In genomic region chr7:80889021-80889511, GRCm38 (mm10) we compare ENCODE assay signal across 9 mouse cellular contexts. TPM values are rescaled to one million over a fixed set of nuclear protein-coding genes. Genes with fewer than 3 reads are reported as not detected.
DNase-seq lines count a peak whose midpoint lies in the region; ATAC-seq lines count a peak whose summit lies in the region.
"Had no signal": no experiment of that assay in that cellular context is flagged by ENCODE, and none has a peak within 500 bp of the region (broad histone marks: within the 10 kb centered on the region; RNA-seq: fewer than 3 reads in every experiment).

No protein-coding gene starts in this region.

- no peak overlapping the region for H3K4me3 ChIP-seq in forebrain, embryonic 12.5 days (replicated peaks)
- no peak overlapping the region for H3K4me3 ChIP-seq in midbrain, embryonic 11.5 days (ENCODE audit: low read depth, low read length)
- H3K4me3 ChIP-seq: myocyte had no signal

- WGBS in forebrain, embryonic 12.5 days: 42% methylated on average over 9 of the region's 9 CpGs
- WGBS in midbrain, embryonic 11.5 days: 50% methylated on average over 9 of the region's 9 CpGs

- no peaks in the 10 kb centered on the region for H3K27me3 ChIP-seq in forebrain, embryonic 12.5 days
- no peaks in the 10 kb centered on the region for H3K27me3 ChIP-seq in midbrain, embryonic 11.5 days (ENCODE audit: control insufficient read depth, insufficient read depth, low read length)

- peaks cover 12% of the 10 kb centered on the region for H3K4me1 ChIP-seq in forebrain, embryonic 12.5 days
- no peaks in the 10 kb centered on the region for H3K4me1 ChIP-seq in midbrain, embryonic 11.5 days (ENCODE audit: control insufficient read depth, insufficient read depth, low read length)

- 0 out of 2 replicates have a peak overlapping the region, but pooled peaks have one; percentile 25 for H3K9ac ChIP-seq in forebrain, embryonic 12.5 days
- H3K9ac ChIP-seq in midbrain, embryonic 11.5 days (ENCODE audit: low read length): no peak overlapping the region

- no peak overlapping the region; the same call in 1 of the 2 replicates for H3K4me2 ChIP-seq in forebrain, embryonic 12.5 days
- H3K4me2 ChIP-seq in midbrain, embryonic 11.5 days: no peak overlapping the region

- peak; percentile 76 for ATAC-seq in forebrain, embryonic 12.5 days (ENCODE audit: low FRiP score)
- peak; percentile 58 to 64; a peak in 3 of 4 replicates for ATAC-seq in hematopoietic stem cell, adult 5-6 weeks (replicated peaks in 1 of 2; ENCODE audit: insufficient read depth in 1 of 2, low FRiP score in 2 of 2, low TSS enrichment in 1 of 2, low read depth in 1 of 2, poor library complexity in 2 of 2, severe bottlenecking in 2 of 2)
- peak; percentile 80 for ATAC-seq in midbrain, embryonic 11.5 days (ENCODE audit: low FRiP score)

- peak; percentile 64 for DNase-seq in CD4-positive helper T cell, adult 2 months (ENCODE audit: low read depth, low spot score)
- DNase-seq in Muller cell, postnatal 12 days (ENCODE audit: inconsistent ontology term): peak; percentile 83
- DNase-seq in layer of hippocampus, adult 9-11 months: peak; percentile 68
- DNase-seq in midbrain, embryonic 11.5 days (ENCODE audit: low spot score, missing footprints): peak; percentile 89
- peak; percentile 58 for DNase-seq in testis, postnatal 14 days (ENCODE audit: low spot score)
- no peak for DNase-seq in urinary bladder, postnatal 36 days (ENCODE audit: low spot score in 2 of 2)

- H3K36me3 ChIP-seq in forebrain, embryonic 12.5 days (replicated peaks): peaks cover 41% of the 10 kb centered on the region
- H3K36me3 ChIP-seq in midbrain, embryonic 11.5 days (ENCODE audit: control insufficient read depth, insufficient read depth, low read length): peaks cover 27% of the 10 kb centered on the region; the same call in 1 of the 2 replicates

- H3K27ac ChIP-seq in forebrain, embryonic 12.5 days: peak overlapping the region; percentile 80
- peak overlapping the region; percentile 33; the same call in 1 of the 2 replicates for H3K27ac ChIP-seq in midbrain, embryonic 11.5 days (ENCODE audit: low read depth, low read length)

- no peaks in the 10 kb centered on the region for H3K9me3 ChIP-seq in forebrain, embryonic 12.5 days
- no peaks in the 10 kb centered on the region for H3K9me3 ChIP-seq in midbrain, embryonic 11.5 days (ENCODE audit: control insufficient read depth, low read length)

RNA-seq across cellular contexts. Expression of gene Wdr73, which starts 12.0 kb away (rescaled TPM):
- polyA plus RNA-seq in forebrain, embryonic 12.5 days (2016; fragmentation: Nextera tagmentation; extraction: Ambion mirVana): 40.6 and 46.5 TPM in 2 replicates
- total RNA-seq in hematopoietic stem cell, adult 5-6 weeks (2017): 20.4 and 35.8 TPM in 2 replicates
- polyA plus RNA-seq in midbrain, embryonic 11.5 days (2014; fragmentation: Nextera tagmentation; extraction: Ambion mirVana): 36.1 and 41.2 TPM in 2 replicates

RNA-seq across cellular contexts. Expression of gene Nmb, which starts 15.8 kb away (rescaled TPM):
- polyA plus RNA-seq in forebrain, embryonic 12.5 days (2016; fragmentation: Nextera tagmentation; extraction: Ambion mirVana): 7.8 and 8.6 TPM in 2 replicates
- total RNA-seq in hematopoietic stem cell, adult 5-6 weeks (2017): 1.6 TPM in 1 of 2 replicates, not detected in the other
- 6.9 and 7.9 TPM in 2 replicates for polyA plus RNA-seq in midbrain, embryonic 11.5 days (2014; fragmentation: Nextera tagmentation; extraction: Ambion mirVana)

RNA-seq across cellular contexts. Expression of gene Zscan2, which starts 28.3 kb away (rescaled TPM):
- polyA plus RNA-seq in forebrain, embryonic 12.5 days (2016; fragmentation: Nextera tagmentation; extraction: Ambion mirVana): 3.7 and 4.5 TPM in 2 replicates
- 24.0 TPM in 2 replicates for total RNA-seq in hematopoietic stem cell, adult 5-6 weeks (2017)
- 3.8 and 5.0 TPM in 2 replicates for polyA plus RNA-seq in midbrain, embryonic 11.5 days (2014; fragmentation: Nextera tagmentation; extraction: Ambion mirVana)

RNA-seq across cellular contexts. Expression of gene Sec11a, which starts 58.5 kb away (rescaled TPM):
- polyA plus RNA-seq in forebrain, embryonic 12.5 days (2016; fragmentation: Nextera tagmentation; extraction: Ambion mirVana): 169 and 179 TPM in 2 replicates
- total RNA-seq in hematopoietic stem cell, adult 5-6 weeks (2017): 310 and 424 TPM in 2 replicates
- polyA plus RNA-seq in midbrain, embryonic 11.5 days (2014; fragmentation: Nextera tagmentation; extraction: Ambion mirVana): 204 TPM in 2 replicates

Comparison
In these comparisons a context has a peak if more than half of its experiments do, and no peak if none do; other contexts are left out.
1. DNase-seq: peak in CD4-positive helper T cell, adult 2 months (single experiment), Muller cell, postnatal 12 days (single experiment), layer of hippocampus, adult 9-11 months (single experiment), midbrain, embryonic 11.5 days (single experiment) and testis, postnatal 14 days (single experiment); none in urinary bladder, postnatal 36 days (0 of 2).
2. Peak in every context shown above with its lines, with median percentiles within 50 percentile points of each other: ATAC-seq.